Mouse (Mus musculus) brain, embryonic 14.5 days (tissue): ENCODE results near the gene Msrb1. TPM values are rescaled to one million over a fixed set of nuclear protein-coding genes. Genes with fewer than 3 reads are reported as not detected.

Experiments used
- DNase-seq: peaks from one replicate; pipeline ENCODE4 v3.0.0-alpha.2; 2011; ENCODE audit warnings: low read depth
- CTCF ChIP-seq: fragments of 200-500 bp; IDR thresholded peaks from 2 replicates; pipeline ENCODE4 v1.5.1; 2012; ENCODE audit warnings: inconsistent platforms, mild to moderate bottlenecking, moderate library complexity, borderline replicate concordance; ENCODE audit not compliant: insufficient read depth, insufficient read length; ENCODE audit errors: extremely low read depth
- POLR2A ChIP-seq: fragments of 200-500 bp; IDR thresholded peaks from 2 replicates; pipeline ENCODE4 v1.6.1; 2012; ENCODE audit warnings: mild to moderate bottlenecking, inconsistent platforms, borderline replicate concordance; ENCODE audit not compliant: poor library complexity, insufficient read depth, insufficient read length, severe bottlenecking; ENCODE audit errors: extremely low read depth
- polyA plus RNA-seq: library from polyadenylated mRNA; depleted of rRNA; stranded (reverse); fragments of >200 nt; gene quantifications from 2 replicates; pipeline ENCODE4 v1.2.3, GENCODE M21; 2012

Msrb1 gene
- polyA plus RNA-seq, 1 experiment, result 28.0 TPM

DNA sequence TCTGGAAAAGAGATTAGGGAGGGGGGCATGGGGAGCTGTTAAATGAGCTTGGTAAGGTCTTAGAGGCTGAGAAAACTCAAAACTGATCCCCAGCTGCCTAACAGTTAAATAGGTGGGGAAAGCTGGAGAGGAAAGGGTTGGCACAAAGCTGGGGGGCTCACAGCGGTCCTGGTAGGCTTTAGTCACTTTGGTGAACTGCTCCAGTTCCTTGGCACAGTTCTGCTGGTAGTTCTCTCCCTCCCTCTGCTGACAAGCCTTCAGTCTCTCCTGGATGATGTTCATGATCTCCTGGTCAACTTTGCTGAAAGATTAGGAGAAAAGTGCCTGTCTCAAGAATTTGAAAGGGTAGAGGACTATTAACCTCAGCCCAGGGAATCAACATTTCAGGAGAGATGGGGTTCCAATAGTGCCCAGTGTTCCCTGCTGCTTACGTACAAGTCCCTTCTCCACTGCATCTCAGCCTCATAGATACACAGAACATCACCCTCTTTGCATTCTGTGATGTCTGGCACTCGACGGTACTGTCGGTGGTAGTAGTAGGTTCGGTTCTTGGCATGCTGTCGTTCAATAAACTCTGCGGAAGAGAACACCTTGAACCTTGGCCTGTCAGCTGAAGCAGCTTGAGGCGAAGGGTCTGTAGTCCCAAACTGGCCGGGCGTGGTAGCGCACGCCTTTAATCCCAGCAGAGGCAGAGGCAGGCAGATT lies 14.1 kb upstream of the Msrb1 start:
- DNase-seq, result no peak
- TF ChIP-seq POLR2A (no peak), CTCF (no peak)

GRCm38 (mm10) chr17:24723122-24723880 lies 13.1 kb upstream of the Msrb1 start:
- TF ChIP-seq CTCF (no peak), POLR2A (no peak)
- DNase-seq, result no peak

DNA sequence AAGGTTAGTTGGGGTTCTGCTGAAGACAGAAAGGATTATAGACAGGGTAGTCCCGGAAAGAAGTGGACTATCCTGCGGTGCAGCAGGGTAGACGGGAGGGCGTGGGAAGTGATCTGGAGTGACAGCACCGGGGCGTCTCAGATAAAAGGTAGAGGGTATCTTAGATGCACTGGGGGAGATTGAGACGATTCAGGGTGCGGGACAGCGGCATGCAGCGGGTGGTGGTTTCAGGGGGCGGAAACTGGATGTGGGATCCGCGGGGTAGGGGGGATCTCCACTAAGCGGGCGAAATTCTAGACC lies 12.6 kb upstream of the Msrb1 start:
- no peak for TF ChIP-seq POLR2A
- no peak for TF ChIP-seq CTCF
- no peak for DNase-seq

DNA sequence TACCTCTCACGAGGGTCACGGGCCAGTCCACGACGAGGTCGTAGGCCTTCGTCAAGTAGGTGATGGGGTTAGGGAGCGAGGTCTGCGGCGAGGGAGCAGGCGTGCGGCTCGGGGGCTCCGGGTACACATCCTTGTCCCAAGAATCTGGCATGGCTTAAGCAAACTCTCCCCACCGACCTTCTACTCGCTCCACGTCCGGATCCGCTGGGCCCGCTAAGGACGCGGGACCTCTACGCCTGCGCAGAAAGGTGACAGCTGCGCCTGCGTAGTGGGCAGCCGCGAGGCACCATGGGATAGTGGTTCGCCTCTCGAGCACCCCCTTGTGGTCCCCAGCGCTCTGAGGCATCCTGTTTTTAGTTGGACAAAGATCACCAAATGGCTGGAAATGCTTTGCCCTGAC lies 12.3 kb upstream of the Msrb1 start, which contains the start of gene Ndufb10:
Gene Ndufb10, minus strand, starts transcription at position 295 of the 400 bp plus-strand sequence.
- TF ChIP-seq POLR2A (peak; percentile 57; the same call in 1 of the 2 replicates), CTCF (peak; percentile 98)
- peak; percentile 97 for DNase-seq

DNA sequence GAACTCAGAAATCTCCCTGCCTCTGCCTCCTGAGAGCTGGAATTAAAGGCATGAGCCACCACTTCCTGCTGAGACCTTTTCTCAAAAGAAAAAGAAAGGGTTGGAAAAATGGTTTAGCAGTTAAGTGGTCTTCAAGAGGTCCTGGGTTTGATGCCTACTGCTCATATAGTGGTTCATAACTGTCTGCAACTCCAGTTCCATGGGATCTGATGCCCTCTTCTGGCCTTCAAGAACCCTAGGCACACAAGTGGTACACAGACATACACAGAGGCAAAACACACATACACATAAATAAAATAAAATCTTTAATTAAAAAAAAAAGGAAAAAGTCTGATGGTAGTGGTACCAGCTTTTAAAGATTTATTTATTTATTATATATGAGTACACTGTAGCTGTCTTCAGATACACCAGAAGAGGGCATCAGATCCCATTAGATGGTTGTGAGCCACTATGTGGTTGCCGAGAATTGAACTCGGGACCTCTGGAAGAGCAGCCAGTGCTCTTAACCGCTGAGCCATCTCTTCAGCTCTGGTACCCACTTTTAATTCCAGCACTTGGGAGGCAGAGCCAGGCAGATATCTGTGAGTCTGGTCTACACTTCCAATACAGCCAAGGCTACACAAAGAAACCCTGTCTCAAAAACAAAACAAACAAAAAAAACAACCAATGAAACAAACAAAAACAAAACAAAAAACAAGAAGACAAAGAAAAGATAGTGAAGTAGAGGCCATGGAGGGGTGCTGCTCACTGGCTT lies 10.6 kb upstream of the Msrb1 start:
- DNase-seq, result no peak
- no peak for TF ChIP-seq POLR2A
- no peak for TF ChIP-seq CTCF

- TF ChIP-seq POLR2A (no peak), CTCF (no peak)
- DNase-seq, result no peak
These were observed 8.8 kb upstream of the Msrb1 start, which contains the start of gene Rpl3l for GRCm38 (mm10) chr17:24727618-24728017. TSS of gene Rpl3l (plus strand) at chr17:24727820.

DNA sequence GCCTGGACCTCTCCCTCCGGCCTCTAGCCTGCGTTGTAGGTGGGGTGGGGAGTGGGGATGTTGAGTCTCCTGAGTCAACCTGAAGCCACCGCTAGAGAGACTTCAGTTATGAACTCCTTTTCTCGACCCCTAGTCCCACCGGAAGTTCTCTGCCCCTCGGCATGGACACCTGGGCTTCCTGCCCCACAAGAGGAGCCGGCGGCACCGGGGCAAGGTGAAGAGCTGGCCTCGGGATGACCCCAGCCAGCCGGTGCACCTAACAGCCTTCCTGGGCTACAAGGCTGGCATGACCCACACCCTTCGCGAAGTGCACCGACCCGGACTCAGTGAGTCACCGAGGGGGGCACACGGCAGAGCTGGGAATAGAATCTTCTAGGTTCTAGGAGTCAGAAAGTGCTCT lies 8.3 kb upstream of the Msrb1 start:
- TF ChIP-seq POLR2A (no peak), CTCF (no peak)
- no peak for DNase-seq

- DNase-seq, result no peak
- TF ChIP-seq POLR2A (no peak), CTCF (no peak)
These were observed 7.4 kb upstream of the Msrb1 start for GRCm38 (mm10) chr17:24729067-24729466.

- no peak for DNase-seq
- TF ChIP-seq CTCF, result no peak
- no peak for TF ChIP-seq POLR2A
These were observed 5.7 kb upstream of the Msrb1 start for GRCm38 (mm10) chr17:24730787-24731186.

DNA sequence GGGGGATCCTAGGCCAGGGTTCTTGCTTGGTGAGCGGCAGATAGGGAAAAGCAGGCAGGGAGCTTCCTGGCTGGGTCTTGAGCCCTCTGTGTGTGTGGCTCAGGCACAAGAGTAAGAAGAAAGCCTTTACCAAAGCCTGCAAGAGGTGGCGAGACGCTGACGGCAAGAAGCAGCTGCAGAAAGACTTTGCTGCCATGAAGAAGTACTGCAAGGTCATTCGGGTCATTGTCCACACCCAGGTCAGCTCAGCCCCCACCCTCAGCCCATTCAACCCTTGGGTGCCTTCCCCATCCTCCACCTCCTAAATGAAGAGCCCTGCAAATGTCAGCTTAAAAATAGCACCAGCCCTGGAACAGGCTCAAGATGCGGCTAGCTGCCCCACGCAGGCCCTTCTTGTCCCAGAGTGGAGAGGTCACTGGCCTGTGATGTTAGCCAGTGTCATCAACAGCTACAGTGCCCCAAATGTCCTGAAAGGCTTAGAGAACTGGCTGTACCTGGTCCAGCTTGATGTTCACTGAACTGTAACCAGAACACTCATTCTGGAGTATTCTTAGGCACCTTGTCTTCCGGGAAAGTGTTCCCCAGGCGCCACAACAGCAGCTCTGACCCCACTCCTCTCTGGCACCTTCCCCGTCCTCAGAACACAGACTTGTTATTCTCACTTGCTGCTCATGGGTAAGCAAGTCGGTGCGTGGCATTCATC lies 4.1 kb upstream of the Msrb1 start:
- TF ChIP-seq POLR2A, result no peak
- no peak for TF ChIP-seq CTCF

More for the DNA sequence above, 4.1 kb upstream of the Msrb1 start:
- DNase-seq, result no peak
